Mouse (Mus musculus) stomach, postnatal 0 days (tissue): ENCODE measurements around the gene Ip6k3. TPM values are rescaled to one million over a fixed set of nuclear protein-coding genes. Genes with fewer than 3 reads are reported as not detected.
A peak's percentile ranks its signal among the peaks of the same experiment; 100 is the strongest.

Experiments
- ATAC-seq: fragments of 200-750 bp; cut with Nextera tagmentation; 2 replicates; pipeline ENCODE4 v1.8.0; 2017; ENCODE audit not compliant: low FRiP score, low TSS enrichment
- DNase-seq: peaks from one replicate; pipeline ENCODE4 v3.0.0-alpha.2; 2016; ENCODE audit warnings: low spot score
- H3K27ac ChIP-seq: fragments of 300-500 bp; sonication (generic); replicated peaks from 2 replicates; pipeline ENCODE4 v1.5.1; 2014; ENCODE audit warnings: mild to moderate bottlenecking, control low read depth
- H3K27me3 ChIP-seq: fragments of 300-500 bp; sonication (generic); 2 replicates; pipeline ENCODE4 v1.6.1; 2014; ENCODE audit warnings: low read length; ENCODE audit not compliant: control insufficient read depth, insufficient read depth
- H3K36me3 ChIP-seq: fragments of 300-500 bp; sonication (generic); 2 replicates; pipeline ENCODE4 v1.6.1; 2014; ENCODE audit warnings: low read length, mixed read lengths; ENCODE audit not compliant: control insufficient read depth, insufficient read depth
- H3K4me1 ChIP-seq: fragments of 300-500 bp; sonication (generic); replicated peaks from 2 replicates; pipeline ENCODE4 v1.6.1; 2014; ENCODE audit warnings: antibody characterized with exemption; ENCODE audit not compliant: control insufficient read depth, insufficient read depth
- H3K4me2 ChIP-seq: fragments of 300-500 bp; sonication (generic); replicated peaks from 2 replicates; pipeline ENCODE4 v1.6.1; 2014; ENCODE audit warnings: low read depth, mild to moderate bottlenecking, control low read depth, moderate library complexity
- H3K4me3 ChIP-seq: fragments of 300-500 bp; sonication (generic); 2 replicates; pipeline ENCODE4 v1.5.1; 2014; ENCODE audit warnings: low read depth, low read length, control low read depth
- H3K9ac ChIP-seq: fragments of 300-500 bp; sonication (generic); 2 replicates; pipeline ENCODE4 v1.6.1; 2014; ENCODE audit warnings: mild to moderate bottlenecking, low read length, control low read depth, mixed read lengths
- H3K9me3 ChIP-seq: fragments of 300-500 bp; sonication (generic); 2 replicates; pipeline ENCODE4 v1.6.1; 2016; ENCODE audit warnings: low read length; ENCODE audit not compliant: control insufficient read depth
- CTCF ChIP-seq: IDR thresholded peaks from 2 replicates; pipeline ENCODE4 v1.5.1; 2016; ENCODE audit warnings: antibody characterized with exemption, low read depth, mild to moderate bottlenecking, moderate library complexity
- EP300 ChIP-seq: optimal IDR thresholded peaks from 2 replicates; pipeline ENCODE3; 2016; ENCODE audit warnings: antibody characterized with exemption
- WGBS: fragments of 180-500 bp; shearing (Covaris S2); extraction: QIAGEN DNeasy Blood & Tissue Kit; methylation state at CpG from one replicate; pipeline ENCODE4 v1.1.7; 2014; 5-methylcytosine and 5-hydroxymethylcytosine counted together
- polyA plus RNA-seq: library from polyadenylated mRNA; unstranded; fragments of >200 nt; fragmentation: Nextera tagmentation; extraction: Ambion mirVana; gene quantifications from 2 replicates; pipeline ENCODE4 v1.2.1, GENCODE M21; 2015

The Ip6k3 gene
- polyA plus RNA-seq, 1 experiment from 2014 or later: 0.13 TPM

DNA sequence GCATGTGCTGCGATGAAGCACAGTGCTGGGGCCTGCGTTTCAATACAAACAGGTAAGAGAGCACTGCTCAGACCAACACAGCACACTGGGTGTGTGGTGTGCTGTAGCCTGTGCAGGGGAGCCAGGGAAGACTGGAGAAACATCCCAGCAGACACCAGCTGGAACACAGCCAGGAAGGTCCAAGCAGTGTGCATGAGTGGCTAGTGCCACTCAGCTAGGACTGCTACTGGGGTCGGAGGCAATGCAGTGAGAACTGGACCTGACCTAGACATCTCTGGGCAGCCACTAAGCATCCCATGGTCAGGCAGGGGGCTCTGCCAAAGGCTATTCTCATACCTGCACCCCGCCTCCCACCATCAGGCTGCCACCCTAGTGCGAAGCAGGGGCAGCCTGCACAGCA, 39.4 kb downstream of the Ip6k3 start:
- Histone ChIP-seq H3K27me3 (no peaks in the 10 kb centered on the region), H3K9ac (no peak overlapping the region), H3K9me3 (no peaks in the 10 kb centered on the region), H3K4me1 (peaks cover 2% of the 10 kb centered on the region; the same call in 1 of the 2 replicates), H3K36me3 (peaks cover 9% of the 10 kb centered on the region), H3K27ac (no peak overlapping the region), H3K4me2 (no peak overlapping the region), H3K4me3 (no peak overlapping the region)
- ATAC-seq (no peak), DNase-seq (no peak)
- 92% methylated on average over 5 of the region's 5 CpGs for WGBS
- no peak for TF ChIP-seq EP300
- TF ChIP-seq CTCF: no peak

DNA sequence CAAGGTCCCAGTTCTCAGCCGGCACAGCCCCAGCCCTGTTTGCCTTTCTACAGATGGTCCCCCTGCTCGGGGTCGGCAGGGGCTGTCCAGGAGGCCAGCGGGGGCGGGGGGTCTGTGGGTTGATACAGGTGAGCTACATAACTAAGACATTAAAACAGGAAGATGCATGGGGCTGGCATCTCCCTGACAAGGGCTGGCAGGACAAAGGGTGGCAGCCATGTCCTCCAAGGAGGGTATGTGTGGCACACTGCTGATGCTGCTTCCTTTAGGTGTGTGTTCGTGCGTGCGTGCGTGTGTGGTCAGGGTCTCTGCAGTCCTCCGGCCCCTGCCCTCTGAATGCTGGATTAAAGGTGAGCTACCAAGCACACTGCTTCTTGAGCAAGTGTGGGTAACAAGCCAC, 40.6 kb downstream of the Ip6k3 start:
- Histone ChIP-seq H3K9ac (no peak overlapping the region), H3K27ac (no peak overlapping the region), H3K9me3 (no peaks in the 10 kb centered on the region), H3K27me3 (no peaks in the 10 kb centered on the region), H3K36me3 (peaks cover 14% of the 10 kb centered on the region), H3K4me1 (no peaks in the 10 kb centered on the region), H3K4me3 (no peak overlapping the region), H3K4me2 (no peak overlapping the region)
- 62% methylated on average over 10 of the region's 10 CpGs for WGBS
- TF ChIP-seq EP300 (no peak), CTCF (no peak)
- ATAC-seq: no peak
- DNase-seq: no peak

DNA sequence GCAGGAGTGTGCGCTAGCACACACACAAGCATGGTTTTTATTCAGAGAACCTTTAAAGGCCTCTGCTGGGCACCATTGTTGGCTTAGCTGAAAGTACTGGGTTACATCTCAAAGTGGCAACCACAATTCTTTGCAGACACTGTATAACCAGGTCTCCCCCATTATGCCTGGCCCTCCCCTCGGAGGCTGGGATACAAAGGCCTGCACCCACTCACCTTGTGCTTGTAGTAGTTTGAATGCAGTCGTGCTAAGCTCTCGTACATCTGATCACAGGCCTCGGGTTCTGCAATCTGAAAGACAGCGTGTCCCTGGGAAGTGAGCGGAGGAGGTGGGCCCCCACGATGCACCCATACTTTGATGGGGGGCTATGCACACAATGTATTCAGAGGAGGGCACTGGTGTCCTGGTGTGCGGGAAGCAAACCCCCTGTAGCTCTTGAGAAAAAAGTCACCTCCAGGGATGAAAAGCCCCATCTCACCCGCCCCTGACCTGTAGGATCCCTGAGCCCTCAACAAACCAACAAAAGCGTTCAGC, 41.9 kb downstream of the Ip6k3 start:
- H3K36me3 ChIP-seq: peaks cover 14% of the 10 kb centered on the region
- H3K4me1 ChIP-seq: 0 out of 2 replicates have a peak, but pooled peaks cover 2% of the 10 kb centered on the region
- no peak for ATAC-seq
- WGBS: 89% methylated on average over 11 of the region's 11 CpGs
- no peak overlapping the region for H3K4me3 ChIP-seq
- no peak for DNase-seq
- H3K9ac ChIP-seq: no peak overlapping the region
- H3K9me3 ChIP-seq: no peaks in the 10 kb centered on the region
- TF ChIP-seq CTCF (no peak), EP300 (no peak)
- H3K27me3 ChIP-seq: no peaks in the 10 kb centered on the region
- no peak overlapping the region for H3K27ac ChIP-seq
- H3K4me2 ChIP-seq: no peak overlapping the region

DNA sequence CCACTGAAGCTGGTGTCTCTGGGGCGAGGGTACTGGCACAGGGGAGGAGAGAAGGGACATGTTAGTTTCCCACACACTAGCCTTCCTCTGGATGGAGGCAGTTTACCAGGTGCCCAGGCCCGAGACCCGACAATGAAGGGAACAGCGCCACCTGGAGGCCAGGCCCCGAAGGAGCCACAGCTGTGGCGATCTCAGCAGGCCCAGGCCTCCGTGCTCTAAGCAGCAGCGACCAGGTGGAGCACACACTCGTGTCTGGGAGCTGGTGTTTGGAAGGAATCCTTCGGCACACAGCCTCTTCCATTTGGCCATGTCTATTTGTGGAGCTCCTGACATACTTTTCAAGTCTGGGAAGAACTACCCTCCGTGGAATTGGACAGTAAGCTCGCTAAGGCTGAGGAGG, 42.4 kb downstream of the Ip6k3 start:
- H3K4me3 ChIP-seq: no peak overlapping the region
- DNase-seq (peak; percentile 85), ATAC-seq (peak; percentile 52)
- 39% methylated on average over 12 of the region's 12 CpGs for WGBS
- no peak overlapping the region; the same call in 1 of the 2 replicates for H3K27ac ChIP-seq
- TF ChIP-seq CTCF (peak; percentile 87), EP300 (no peak)
- no peaks in the 10 kb centered on the region for H3K9me3 ChIP-seq
- H3K27me3 ChIP-seq: no peaks in the 10 kb centered on the region
- no peak overlapping the region for H3K4me2 ChIP-seq
- H3K4me1 ChIP-seq: 0 out of 2 replicates have a peak, but pooled peaks cover 2% of the 10 kb centered on the region
- H3K9ac ChIP-seq: no peak overlapping the region
- peaks cover 14% of the 10 kb centered on the region for H3K36me3 ChIP-seq

DNA sequence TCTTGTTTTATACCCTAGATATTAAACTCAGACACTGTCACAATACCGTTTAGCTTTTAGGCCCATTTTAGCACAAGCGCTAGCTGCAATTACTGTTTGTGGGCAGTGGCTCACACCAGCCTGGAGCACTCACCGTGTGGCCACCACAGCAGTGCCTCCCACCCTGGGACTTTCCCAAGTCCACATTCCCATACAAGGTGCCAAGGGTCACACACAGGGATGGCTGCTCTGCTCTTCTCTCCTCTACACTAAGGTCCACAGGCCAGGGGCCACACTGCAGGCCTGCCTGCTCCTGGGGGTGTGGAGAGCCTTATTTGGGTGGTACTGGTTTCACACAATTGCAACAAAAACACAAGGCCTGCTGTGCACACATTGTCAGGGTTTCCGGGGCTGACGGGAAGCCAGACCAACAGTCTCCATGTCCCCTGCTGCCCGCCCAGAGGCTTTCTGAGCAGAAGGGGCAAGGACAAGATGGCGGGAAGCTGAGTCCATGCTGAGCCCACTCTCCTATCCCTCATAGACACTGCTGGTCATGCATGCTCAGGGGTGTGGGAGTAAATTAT, 43.7 kb downstream of the Ip6k3 start:
- Histone ChIP-seq H3K4me3 (no peak overlapping the region), H3K36me3 (peaks cover 14% of the 10 kb centered on the region), H3K27me3 (no peaks in the 10 kb centered on the region), H3K27ac (no peak overlapping the region), H3K9me3 (no peaks in the 10 kb centered on the region), H3K4me2 (no peak overlapping the region), H3K9ac (no peak overlapping the region), H3K4me1 (0 out of 2 replicates have a peak, but pooled peaks cover 2% of the 10 kb centered on the region)
- no peak for TF ChIP-seq CTCF
- no peak for DNase-seq
- 86% methylated on average over 7 of the region's 7 CpGs for WGBS
- no peak for ATAC-seq

DNA sequence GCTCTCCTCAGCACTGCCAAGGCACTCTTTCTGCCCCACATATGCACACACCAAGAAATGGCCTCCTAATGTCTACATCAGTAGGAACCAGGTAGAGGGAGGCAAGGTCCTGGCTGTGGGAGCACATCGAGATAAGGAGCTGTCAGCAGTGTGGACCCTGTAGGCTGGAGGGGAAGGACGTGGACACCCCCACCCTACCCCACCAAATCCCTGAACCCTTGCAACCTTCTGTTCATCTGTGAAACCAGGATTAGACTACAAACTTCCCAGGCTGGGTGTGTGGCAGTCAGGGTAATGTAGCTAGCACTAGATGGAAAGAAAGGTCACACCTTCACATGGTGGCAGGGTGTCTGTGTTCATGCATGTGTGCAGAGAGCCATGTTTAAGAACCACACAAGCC, 44.5 kb downstream of the Ip6k3 start:
- WGBS: 83% methylated on average over 2 of the region's 2 CpGs
- Histone ChIP-seq H3K4me1 (0 out of 2 replicates have a peak, but pooled peaks cover 2% of the 10 kb centered on the region), H3K27ac (no peak overlapping the region), H3K4me3 (no peak overlapping the region), H3K27me3 (no peaks in the 10 kb centered on the region), H3K9ac (no peak overlapping the region), H3K9me3 (no peaks in the 10 kb centered on the region), H3K4me2 (no peak overlapping the region), H3K36me3 (peaks cover 14% of the 10 kb centered on the region)
- TF ChIP-seq EP300 (no peak), CTCF (no peak)
- no peak for ATAC-seq
- no peak for DNase-seq
